Mouse (Mus musculus) cerebellum, postnatal 25 days (tissue): ENCODE measurements around the gene Trp53i13.

Experiments
- DNase-seq, 2 experiments: peaks; one replicate each; pipeline ENCODE4 v3.0.0; 2021; ENCODE audit warnings: mixed read lengths in 2 of 2

The Trp53i13 gene

DNA sequence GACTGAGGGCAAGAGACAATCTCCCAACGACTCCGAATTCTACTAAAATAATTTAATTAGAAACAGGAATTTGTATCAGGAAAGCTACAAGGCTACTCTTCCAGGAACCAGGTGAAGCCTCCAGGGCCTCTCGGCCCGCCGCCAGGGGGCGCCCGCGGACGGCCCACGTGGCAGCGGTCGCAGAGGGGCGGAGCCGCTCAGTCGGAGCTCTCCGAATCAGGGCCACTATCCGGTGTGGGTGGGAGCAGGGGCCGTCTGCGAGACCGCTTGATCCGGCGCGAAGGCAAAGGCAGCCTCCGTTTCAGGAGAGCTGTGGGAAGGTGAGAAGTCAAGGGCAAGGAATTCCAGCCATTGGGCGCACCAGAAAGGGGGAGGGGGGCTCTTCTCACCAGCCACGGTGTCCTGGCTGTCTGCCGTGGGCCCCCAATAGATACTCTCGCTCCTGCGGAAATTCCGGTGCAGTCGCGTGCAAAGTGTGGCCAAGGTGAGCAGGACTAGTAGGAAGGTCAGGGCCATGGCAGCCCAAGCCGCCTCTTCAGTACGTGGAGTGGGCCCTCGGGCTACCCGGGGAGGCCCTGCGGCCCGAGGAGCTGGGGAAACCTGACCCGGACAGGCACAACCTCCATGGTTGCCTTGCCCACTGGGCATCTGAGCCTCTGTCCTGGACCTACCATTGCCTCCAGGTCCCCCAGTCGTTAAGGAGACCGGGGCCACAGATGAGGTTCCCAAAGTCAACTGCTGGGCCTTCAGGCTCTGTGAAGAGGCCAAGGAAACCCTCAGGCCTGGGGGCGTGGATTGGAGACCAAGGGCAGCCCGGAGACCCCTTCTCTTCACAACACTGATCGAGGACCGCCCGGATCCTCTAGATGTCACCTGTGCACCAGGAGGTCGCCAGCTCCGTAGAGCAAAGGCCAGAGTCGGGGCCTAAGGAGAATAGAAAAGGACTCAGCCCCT, 7.4 kb downstream of the Trp53i13 start:
- DNase-seq, result peak; percentile 83 to 91

DNA sequence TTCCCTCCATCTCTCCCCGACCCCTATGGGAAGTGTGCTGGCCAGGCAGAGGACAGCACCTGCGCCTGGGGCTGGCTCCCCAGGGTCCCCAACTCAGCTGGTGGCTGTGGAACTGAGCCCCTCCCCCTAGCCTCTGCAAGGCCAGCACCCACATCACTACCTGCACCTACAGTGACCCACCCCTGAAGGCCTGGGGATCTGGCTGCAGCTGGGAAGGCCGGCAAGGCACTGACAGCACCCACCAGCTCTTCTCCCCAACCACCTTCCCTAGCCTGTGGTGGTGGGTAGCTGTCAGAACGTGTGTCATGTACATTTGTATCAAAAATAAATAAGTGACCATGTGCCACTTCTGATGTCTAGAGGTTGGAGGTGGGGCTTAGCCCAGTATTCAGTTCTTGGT, 8.4 kb downstream of the Trp53i13 start:
- peak in 1 of 2 experiments; percentile 34 for DNase-seq

DNA sequence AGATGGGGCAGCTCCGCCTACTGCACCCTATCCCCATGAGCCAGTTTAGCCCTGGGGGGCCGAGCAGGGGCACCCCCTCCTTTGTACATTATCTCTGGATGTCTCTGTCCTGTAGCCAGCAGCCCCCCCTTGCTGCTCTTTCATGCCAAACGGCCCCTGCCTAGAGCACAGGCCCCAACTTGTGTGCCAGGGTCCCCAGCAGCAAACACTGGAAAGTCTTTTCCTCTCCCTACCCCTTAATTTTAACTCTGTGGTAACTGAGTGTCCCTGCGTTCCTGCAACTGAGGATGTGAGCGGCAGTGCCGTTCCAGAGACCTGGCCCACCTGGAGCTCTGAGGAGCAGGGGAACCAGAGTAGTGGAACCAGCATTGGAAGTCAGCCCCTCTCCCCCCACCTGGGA, 8.8 kb downstream of the Trp53i13 start:
- peak; percentile 14 to 26 for DNase-seq

DNA sequence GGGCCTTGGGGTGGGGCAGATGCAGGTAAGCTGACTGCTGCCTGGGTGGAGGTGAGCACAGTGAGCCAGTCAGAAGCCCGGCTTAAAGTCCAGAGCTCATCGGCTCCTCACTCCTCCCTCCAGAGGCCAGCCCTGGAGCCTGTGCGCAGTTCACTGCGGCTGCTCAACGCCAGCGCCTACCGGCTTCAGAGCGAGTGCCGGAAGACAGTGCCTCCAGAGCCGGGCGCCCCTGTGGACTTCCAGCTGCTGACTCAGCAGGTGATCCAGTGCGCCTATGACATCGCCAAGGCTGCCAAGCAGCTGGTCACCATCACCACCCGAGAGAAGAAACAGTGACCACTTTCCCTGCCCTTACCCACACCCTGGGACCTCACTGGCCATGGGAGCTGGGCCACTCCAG, 9.5 kb downstream of the Trp53i13 start:
- DNase-seq, result peak; percentile 18 to 31

DNA sequence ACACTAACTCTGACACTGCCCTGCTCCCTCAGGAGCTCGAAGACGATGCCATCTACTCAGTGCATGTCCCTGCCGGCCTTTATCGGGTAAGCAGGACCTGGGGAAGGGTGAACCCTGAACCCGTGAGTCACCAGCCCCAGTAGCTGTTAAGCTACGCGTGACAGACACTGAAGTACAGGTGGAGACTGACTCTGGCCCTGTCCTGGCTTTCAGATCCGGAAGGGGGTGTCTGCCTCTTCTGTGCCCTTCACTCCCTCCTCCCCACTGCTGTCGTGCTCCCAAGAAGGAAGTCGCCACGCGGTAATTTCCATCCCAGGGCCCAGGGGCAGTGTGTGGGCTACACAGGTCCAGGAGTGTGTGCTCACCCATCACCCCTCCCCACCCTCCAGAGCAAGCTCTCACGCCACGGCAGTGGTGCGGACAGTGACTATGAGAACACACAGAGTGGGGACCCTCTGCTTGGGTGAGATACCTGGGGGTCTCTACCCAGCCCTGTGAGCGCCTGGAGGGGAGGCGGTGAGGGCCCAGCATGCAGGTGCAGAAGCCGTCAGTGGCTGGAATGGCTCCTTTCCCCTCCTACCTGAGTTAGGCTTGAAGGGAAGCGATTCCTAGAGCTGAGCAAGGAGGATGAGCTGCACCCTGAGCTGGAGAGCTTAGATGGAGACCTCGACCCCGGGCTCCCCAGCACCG, 10.3 kb downstream of the Trp53i13 start:
- DNase-seq, result peak; percentile 10 to 19

DNA sequence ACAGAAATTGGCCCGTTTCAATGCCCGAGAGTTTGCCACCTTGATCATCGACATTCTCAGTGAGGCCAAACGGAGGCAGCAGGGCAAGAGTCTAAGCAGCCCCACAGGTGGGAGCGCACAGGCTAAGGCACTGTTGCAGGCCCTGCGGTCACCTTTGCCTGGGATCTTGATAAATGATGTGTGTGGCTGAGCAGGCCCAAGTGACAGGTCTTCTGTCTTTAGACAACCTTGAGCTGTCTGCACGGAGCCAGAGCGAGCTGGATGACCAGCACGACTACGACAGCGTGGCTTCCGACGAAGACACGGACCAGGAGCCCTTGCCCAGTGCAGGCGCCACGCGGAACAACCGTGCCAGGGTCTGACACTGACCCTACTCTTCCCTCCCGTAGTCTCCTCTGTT, 11.4 kb downstream of the Trp53i13 start:
- DNase-seq, result peak in 1 of 2 experiments; percentile 20

DNA sequence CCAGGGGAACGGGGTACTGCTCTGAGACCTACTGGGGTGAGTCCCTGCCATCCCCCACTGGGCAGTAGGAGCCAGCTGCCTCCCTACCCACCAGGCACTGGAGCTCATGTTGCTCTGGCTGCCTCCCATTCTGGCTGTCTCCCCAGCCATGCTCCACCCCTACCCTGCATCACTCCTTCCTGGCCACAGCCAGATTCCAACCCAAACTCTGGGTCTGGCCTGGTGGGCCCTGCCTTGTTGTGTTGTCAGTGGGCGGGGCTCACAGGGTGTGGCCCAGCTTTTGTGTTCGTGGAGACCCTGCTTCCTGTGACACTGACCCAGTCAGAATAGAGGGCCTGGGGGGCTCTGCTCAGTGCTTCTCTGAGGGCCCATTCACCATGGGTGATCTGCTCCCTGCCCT, 12.3 kb downstream of the Trp53i13 start:
- peak; percentile 11 to 28 for DNase-seq

GRCm38 (mm10) chr11:77502481-77502880, 13.3 kb downstream of the Trp53i13 start:
- peak; percentile 9 to 14 for DNase-seq

- peak; percentile 8 to 38 for DNase-seq
Observed at GRCm38 (mm10) chr11:77501971-77502370, 13.8 kb downstream of the Trp53i13 start.

DNA sequence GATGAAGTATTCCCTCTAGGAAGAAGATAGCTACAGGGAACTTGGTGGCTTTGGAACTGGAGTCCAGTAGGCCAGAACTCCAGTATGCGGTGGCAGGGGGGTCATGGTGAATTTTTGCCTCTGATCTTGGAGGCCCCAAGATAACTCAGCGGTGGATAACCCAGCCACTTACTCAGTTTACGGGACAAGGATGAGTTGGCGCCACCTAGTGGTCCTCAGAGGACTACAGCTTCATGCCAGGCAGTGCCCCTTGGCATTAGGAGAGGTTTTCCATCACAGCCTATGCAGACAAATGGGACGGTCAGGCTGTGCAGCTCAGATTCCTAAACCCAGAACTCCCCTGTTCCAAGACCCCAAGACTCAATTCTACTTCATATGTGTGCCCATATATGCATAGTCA, 14.4 kb downstream of the Trp53i13 start:
- DNase-seq, result peak; percentile 84 to 89

DNA sequence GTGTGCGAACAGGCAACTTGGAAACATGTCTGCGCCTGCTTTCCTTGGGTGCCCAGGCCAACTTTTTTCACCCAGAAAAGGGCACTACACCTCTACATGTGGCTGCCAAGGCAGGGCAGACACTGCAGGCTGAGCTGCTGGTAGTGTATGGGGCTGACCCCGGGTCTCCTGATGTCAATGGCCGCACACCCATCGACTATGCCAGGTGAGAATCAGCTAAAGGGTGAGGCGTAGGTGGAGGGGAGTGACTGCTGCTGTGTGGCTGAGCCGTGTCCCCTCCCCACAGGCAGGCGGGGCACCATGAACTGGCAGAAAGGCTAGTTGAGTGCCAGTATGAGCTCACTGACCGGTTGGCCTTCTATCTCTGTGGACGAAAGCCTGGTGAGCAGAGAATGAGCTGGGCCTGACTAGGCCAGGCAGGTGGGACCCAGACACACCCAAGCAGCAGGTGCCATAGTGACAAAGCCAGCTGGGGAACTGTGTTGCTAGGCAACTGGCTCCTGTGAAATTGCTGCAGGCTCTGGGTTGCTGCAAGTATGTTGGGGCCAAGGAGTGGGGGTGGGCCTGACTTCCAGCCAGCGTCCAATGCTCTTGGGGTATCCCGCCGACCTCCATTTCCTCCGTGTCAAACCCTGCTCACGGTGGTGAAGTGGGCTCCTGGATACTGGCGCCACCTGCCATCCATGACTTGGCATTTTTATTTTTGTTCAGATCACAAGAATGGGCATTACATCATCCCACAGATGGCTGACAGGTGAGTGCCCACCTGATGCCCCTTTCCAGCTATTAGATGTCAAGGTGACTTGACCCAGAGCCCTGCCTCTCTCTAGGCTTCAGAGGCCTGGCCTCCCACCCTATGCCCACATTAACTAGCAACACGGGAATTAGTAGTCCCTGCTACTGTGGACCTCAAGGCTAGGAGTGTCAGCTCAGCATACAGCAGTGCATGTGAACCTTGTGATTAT, 15.1 kb downstream of the Trp53i13 start:
- DNase-seq, result peak; percentile 55 to 57

DNA sequence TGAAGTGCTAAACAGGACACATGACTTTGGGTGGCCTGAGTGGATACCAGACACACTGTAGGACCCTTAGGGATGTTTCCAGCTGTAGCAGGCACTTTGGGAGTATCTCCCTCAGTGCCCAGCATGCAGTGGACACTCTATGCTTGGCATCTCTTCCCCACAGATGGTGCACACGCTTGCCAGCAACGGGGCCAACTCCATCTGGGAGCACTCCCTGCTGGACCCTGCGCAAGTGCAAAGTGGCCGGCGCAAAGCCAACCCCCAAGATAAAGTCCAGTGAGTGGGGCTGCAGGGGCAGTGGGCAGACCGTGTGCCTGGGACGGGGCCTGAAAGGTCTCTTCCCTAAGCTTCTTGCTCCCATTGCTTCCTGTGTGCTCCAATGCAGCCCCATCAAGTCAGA, 16.4 kb downstream of the Trp53i13 start:
- peak; percentile 87 to 90 for DNase-seq

- peak; percentile 43 to 50 for DNase-seq
Observed at GRCm38 (mm10) chr11:77498261-77499139, 17.3 kb downstream of the Trp53i13 start.

DNA sequence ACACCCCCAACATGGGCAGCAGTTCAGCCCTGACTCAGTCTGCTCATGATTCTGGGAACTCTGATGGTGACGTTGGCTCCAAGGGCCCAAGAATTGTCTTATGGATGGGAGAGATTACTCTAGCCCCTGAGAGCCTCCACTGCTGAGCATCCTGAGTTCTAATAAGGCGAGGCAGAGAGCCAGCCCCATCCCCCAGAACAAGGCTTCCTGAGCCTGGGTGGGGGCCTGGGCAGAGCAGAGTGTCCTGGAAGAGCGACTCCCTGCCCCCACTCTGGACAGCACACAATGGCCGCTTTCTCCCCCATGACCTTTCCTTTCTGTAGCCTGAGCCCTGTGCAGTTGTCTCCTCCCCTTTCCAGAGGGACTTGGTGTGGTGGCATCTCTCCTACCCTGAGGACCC, 17.9 kb downstream of the Trp53i13 start:
- DNase-seq, result no peak

- DNase-seq, result no peak
Observed at GRCm38 (mm10) chr11:77497341-77497756, 18.4 kb downstream of the Trp53i13 start.

- DNase-seq, result no peak
Observed at GRCm38 (mm10) chr11:77495507-77495906, 20.3 kb downstream of the Trp53i13 start.

- no peak for DNase-seq
Observed at GRCm38 (mm10) chr11:77494782-77495181, 21.0 kb downstream of the Trp53i13 start.

DNA sequence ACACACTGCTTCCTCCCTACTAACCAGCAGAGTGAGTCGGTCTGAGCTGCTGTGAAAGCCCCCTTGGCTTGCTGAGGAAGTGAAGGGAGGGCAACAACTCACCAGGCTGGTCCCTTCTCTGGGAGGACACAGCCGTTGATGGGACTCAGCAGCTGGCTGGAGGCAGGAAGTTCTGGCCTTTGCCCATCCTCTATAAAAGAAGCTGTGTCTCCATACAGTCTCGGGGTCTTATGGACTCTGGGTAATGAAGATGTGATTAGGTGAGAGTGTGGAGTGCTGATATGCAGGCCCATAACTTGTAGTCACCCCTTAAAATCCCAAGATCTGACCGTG, 21.5 kb downstream of the Trp53i13 start:
- no peak for DNase-seq

DNA sequence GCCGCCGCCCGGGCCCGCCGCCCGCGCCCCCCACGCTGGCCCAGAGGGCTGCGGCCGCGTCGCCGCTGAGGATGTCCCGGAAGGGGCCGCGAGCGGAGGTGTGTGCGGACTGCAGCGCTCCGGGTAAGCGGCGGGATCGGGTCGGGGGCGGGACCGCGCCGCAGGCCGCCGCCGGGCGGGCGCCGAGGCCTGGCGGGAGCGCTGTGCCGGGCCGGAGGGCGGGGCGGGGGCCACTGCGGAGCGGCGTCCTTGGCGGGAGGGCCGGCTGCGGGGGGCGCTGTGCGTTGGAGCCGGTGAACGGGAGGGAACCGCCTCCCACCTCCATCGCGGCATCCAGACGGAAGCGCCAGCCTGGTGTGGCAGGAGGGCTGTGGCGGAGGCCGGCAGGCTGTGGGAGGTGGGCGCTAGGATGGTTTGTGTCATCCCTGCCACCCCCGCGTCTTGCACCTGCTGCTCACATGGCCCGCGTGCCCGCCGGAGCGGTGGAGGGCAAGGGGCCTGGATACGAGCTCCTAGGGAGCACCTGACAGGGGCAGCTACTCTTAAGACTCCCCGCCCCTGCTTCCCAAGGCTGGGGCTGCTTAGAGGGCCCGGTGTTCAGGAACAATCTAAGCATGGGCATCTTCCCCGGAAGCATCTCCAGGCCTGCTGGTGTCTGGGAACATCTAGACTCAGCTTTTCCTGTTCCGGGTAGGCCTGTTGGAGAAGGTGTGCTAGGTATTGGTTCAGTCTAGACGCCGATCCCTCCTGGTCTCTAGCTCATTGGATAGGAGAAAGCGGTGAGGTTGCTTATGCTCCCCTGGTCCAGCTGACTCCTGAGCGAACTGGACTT, 22.1 kb downstream of the Trp53i13 start, which contains the start of gene Git1:
TSS of gene Git1 (plus strand) at position 51 of the 832 bp plus-strand sequence.
- peak; percentile 72 to 79 for DNase-seq

DNA sequence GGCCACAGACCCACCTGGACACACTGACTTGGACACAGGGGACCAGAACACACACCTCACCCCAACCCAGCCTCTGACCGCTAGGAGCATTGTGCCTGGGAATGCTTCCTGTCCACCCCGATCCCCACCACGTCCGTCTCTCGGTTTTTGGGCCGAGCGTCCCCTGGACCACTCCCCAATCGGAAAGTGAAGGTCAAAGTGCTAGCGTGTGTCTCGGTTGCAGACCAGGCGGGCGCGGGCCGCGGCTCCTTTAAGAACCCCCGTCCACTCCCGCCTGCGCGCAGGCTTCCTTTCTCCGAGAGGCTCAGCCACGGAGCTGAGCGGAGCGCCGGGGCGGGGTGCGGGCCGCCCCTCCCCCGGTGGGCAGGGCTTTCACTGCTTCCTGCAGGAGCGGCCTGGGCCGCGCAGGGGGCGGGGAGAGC, 22.9 kb downstream of the Trp53i13 start:
- peak; percentile 94 to 98 for DNase-seq
